Mouse (Mus musculus) MEL (cell line): ENCODE data around the gene Flnb. TPM values are rescaled to one million over a fixed set of nuclear protein-coding genes. Genes with fewer than 3 reads are reported as not detected.

Experiments used
- DNase-seq: peaks from one replicate; pipeline ENCODE4 v3.0.0; 2011; ENCODE audit warnings: low read depth, low spot score
- H3K27ac ChIP-seq: 2 replicates; pipeline ENCODE4 v1.5.1; 2012; ENCODE audit warnings: low read depth, mild to moderate bottlenecking, control low read depth, low read length, moderate library complexity; ENCODE audit not compliant: control insufficient read depth
- H3K27me3 ChIP-seq, 2 experiments: fragments of 150-350 bp in 1 of 2; sonication (generic) in 1 of 2; 2 replicates each; pipeline ENCODE4 v1.6.1; 2012; ENCODE audit warnings: low read length in 2 of 2, mild to moderate bottlenecking in 2 of 2, improper control_type of control experiment in 1 of 2, moderate library complexity in 1 of 2; ENCODE audit not compliant: insufficient read depth in 2 of 2, control insufficient read depth in 1 of 2
- H3K36me3 ChIP-seq, 2 experiments: 2 replicates each; pipeline ENCODE4 v1.6.1; 2012 to 2014; ENCODE audit warnings: low read length in 2 of 2, improper control_type of control experiment in 1 of 2, inconsistent platforms in 1 of 2, mild to moderate bottlenecking in 1 of 2; ENCODE audit not compliant: insufficient read depth in 2 of 2, control insufficient read depth in 1 of 2
- H3K4me1 ChIP-seq, 2 experiments: fragments of 150-350 bp in 1 of 2; sonication (generic) in 1 of 2; 2 replicates each; pipeline ENCODE4 v1.6.1; 2012; ENCODE audit warnings: low read length in 2 of 2, improper control_type of control experiment in 1 of 2, mild to moderate bottlenecking in 1 of 2; ENCODE audit not compliant: insufficient read depth in 2 of 2, control insufficient read depth in 1 of 2
- H3K4me3 ChIP-seq, 2 experiments: fragments of 150-350 bp in 1 of 2; sonication (generic) in 1 of 2; 2 replicates each; pipeline ENCODE4 v1.5.1; 2012; ENCODE audit warnings: low read depth in 2 of 2, low read length in 2 of 2, mild to moderate bottlenecking in 2 of 2, moderate library complexity in 2 of 2, control low read depth in 1 of 2, improper control_type of control experiment in 1 of 2; ENCODE audit not compliant: control insufficient read depth in 1 of 2, insufficient read depth in 1 of 2
- H3K79me2 ChIP-seq: 2 replicates; pipeline ENCODE4 v1.6.1; 2012; ENCODE audit warnings: mild to moderate bottlenecking, low read length, moderate library complexity; ENCODE audit not compliant: control insufficient read depth, poor library complexity, insufficient read depth
- H3K9ac ChIP-seq: 2 replicates; pipeline ENCODE4 v1.6.1; 2012; ENCODE audit warnings: low read depth, mild to moderate bottlenecking, control low read depth, low read length, moderate library complexity; ENCODE audit not compliant: control insufficient read depth, poor library complexity, severe bottlenecking
- H3K9me3 ChIP-seq: fragments of 150-350 bp; sonication (generic); replicated peaks from 2 replicates; pipeline ENCODE4 v1.6.1; 2012; ENCODE audit warnings: mild to moderate bottlenecking, low read length, improper control_type of control experiment, moderate library complexity; ENCODE audit not compliant: insufficient read depth
- BHLHE40 ChIP-seq: IDR thresholded peaks from 2 replicates; pipeline ENCODE4 v1.6.1; 2012; ENCODE audit warnings: low read depth, mild to moderate bottlenecking, inconsistent platforms, low read length, improper control_type of control experiment, borderline replicate concordance
- CHD1 ChIP-seq: IDR thresholded peaks from 2 replicates; pipeline ENCODE4 v1.6.1; 2012; ENCODE audit warnings: low read depth, mild to moderate bottlenecking, inconsistent platforms, low read length, improper control_type of control experiment
- E2F4 ChIP-seq: IDR thresholded peaks from 2 replicates; pipeline ENCODE4 v1.6.1; 2011; ENCODE audit warnings: low read depth, low read length, improper control_type of control experiment, borderline replicate concordance
- EP300 ChIP-seq, 2 experiments: IDR thresholded peaks; 2 replicates each; pipeline ENCODE4 v1.6.1; 2011; ENCODE audit warnings: improper control_type of control experiment in 2 of 2, low read length in 2 of 2, low read depth in 1 of 2, mild to moderate bottlenecking in 1 of 2
- ETS1 ChIP-seq: IDR thresholded peaks from 2 replicates; pipeline ENCODE4 v1.6.1; 2012; ENCODE audit warnings: low read depth, mild to moderate bottlenecking, inconsistent platforms, low read length, improper control_type of control experiment, moderate library complexity
- GATA1 ChIP-seq: IDR thresholded peaks from 2 replicates; pipeline ENCODE4 v1.6.1; 2011; ENCODE audit warnings: low read depth, low read length, improper control_type of control experiment
- HCFC1 ChIP-seq: IDR thresholded peaks from 2 replicates; pipeline ENCODE4 v1.6.1; 2012; ENCODE audit warnings: low read depth, mild to moderate bottlenecking, inconsistent platforms, low read length, improper control_type of control experiment, moderate library complexity
- JUND ChIP-seq: IDR thresholded peaks from 2 replicates; pipeline ENCODE4 v1.6.1; 2011; ENCODE audit warnings: low read depth, mild to moderate bottlenecking, improper control_type of control experiment, low read length
- KAT2A ChIP-seq: conservative IDR thresholded peaks from 2 replicates; pipeline ENCODE4 v1.6.1; 2012; ENCODE audit warnings: low read depth, low read length, improper control_type of control experiment, inconsistent platforms
- MAFK ChIP-seq: IDR thresholded peaks from 2 replicates; pipeline ENCODE4 v1.6.1; 2011; ENCODE audit warnings: low read depth, mild to moderate bottlenecking, low read length, improper control_type of control experiment, borderline replicate concordance
- MAX ChIP-seq: IDR thresholded peaks from 2 replicates; pipeline ENCODE4 v1.6.1; 2011; ENCODE audit warnings: low read length, improper control_type of control experiment
- MAZ ChIP-seq: IDR thresholded peaks from 2 replicates; pipeline ENCODE4 v1.6.1; 2012; ENCODE audit warnings: low read depth, mild to moderate bottlenecking, inconsistent platforms, low read length, improper control_type of control experiment
- MEF2A ChIP-seq: IDR thresholded peaks from 2 replicates; pipeline ENCODE4 v1.6.1; 2014; ENCODE audit warnings: low read depth, mild to moderate bottlenecking, inconsistent platforms, low read length, improper control_type of control experiment; ENCODE audit not compliant: poor library complexity, insufficient replicate concordance, severe bottlenecking; ENCODE audit errors: extremely low read depth
- MYB ChIP-seq: IDR thresholded peaks from 2 replicates; pipeline ENCODE4 v1.6.1; 2011; ENCODE audit warnings: mild to moderate bottlenecking, low read depth, low read length, improper control_type of control experiment
- MYC ChIP-seq: IDR thresholded peaks from 2 replicates; pipeline ENCODE4 v1.6.1; 2011; ENCODE audit warnings: low read depth, mild to moderate bottlenecking, low read length, improper control_type of control experiment, moderate library complexity
- POLR2A ChIP-seq, 2 experiments: IDR thresholded peaks; 2 replicates each; pipeline ENCODE4 v1.6.1; 2011 to 2012; ENCODE audit warnings: low read length in 2 of 2, mild to moderate bottlenecking in 2 of 2, control low read depth in 1 of 2, improper control_type of control experiment in 1 of 2, low read depth in 1 of 2, moderate library complexity in 1 of 2; ENCODE audit not compliant: control insufficient read depth in 1 of 2, insufficient read depth in 1 of 2, poor library complexity in 1 of 2
- POLR2AphosphoS2 ChIP-seq: IDR thresholded peaks from 2 replicates; pipeline ENCODE4 v1.6.1; 2011; ENCODE audit warnings: low read length, improper control_type of control experiment
- POLR2AphosphoS5 ChIP-seq: IDR thresholded peaks from 2 replicates; pipeline ENCODE4 v1.6.1; 2012; ENCODE audit warnings: low read depth, borderline replicate concordance, mild to moderate bottlenecking, inconsistent platforms, low read length, moderate library complexity, mixed read lengths
- RAD21 ChIP-seq: IDR thresholded peaks from 2 replicates; pipeline ENCODE4 v1.6.1; 2011; ENCODE audit warnings: mild to moderate bottlenecking, low read depth, low read length, improper control_type of control experiment
- RCOR1 ChIP-seq: IDR thresholded peaks from 2 replicates; pipeline ENCODE4 v1.6.1; 2012; ENCODE audit warnings: low read depth, mild to moderate bottlenecking, inconsistent platforms, low read length, improper control_type of control experiment
- SIN3A ChIP-seq: IDR thresholded peaks from 2 replicates; pipeline ENCODE4 v1.6.1; 2012; ENCODE audit warnings: low read length, improper control_type of control experiment, inconsistent platforms
- TAL1 ChIP-seq: IDR thresholded peaks from 2 replicates; pipeline ENCODE4 v1.6.1; 2012; ENCODE audit warnings: mild to moderate bottlenecking, inconsistent platforms, low read length, moderate library complexity, mixed read lengths
- TBP ChIP-seq: IDR thresholded peaks from 2 replicates; pipeline ENCODE4 v1.8.0; 2011; ENCODE audit warnings: low read depth, low read length, improper control_type of control experiment
- TCF12 ChIP-seq: IDR thresholded peaks from 2 replicates; pipeline ENCODE4 v1.6.1; 2014; ENCODE audit warnings: low read depth, mild to moderate bottlenecking, inconsistent platforms, low read length, improper control_type of control experiment, moderate library complexity
- USF1 ChIP-seq: IDR thresholded peaks from 2 replicates; pipeline ENCODE4 v1.6.1; 2014; ENCODE audit warnings: low read depth, mild to moderate bottlenecking, inconsistent platforms, low read length, improper control_type of control experiment, moderate library complexity
- USF2 ChIP-seq, 2 experiments: IDR thresholded peaks; 2 replicates each; pipeline ENCODE4 v1.6.1; 2011 to 2012; ENCODE audit warnings: improper control_type of control experiment in 2 of 2, low read length in 2 of 2, borderline replicate concordance in 1 of 2, inconsistent platforms in 1 of 2, low read depth in 1 of 2, mild to moderate bottlenecking in 1 of 2; ENCODE audit not compliant: insufficient read depth in 1 of 2
- polyA plus RNA-seq, 2 experiments: library from polyadenylated mRNA; stranded (reverse) in 1 of 2; unstranded in 1 of 2; fragments of >175 nt in 1 of 2; fragments of >200 nt in 1 of 2; gene quantifications; 2 replicates each; pipeline versions ENCODE4 v1.2.1 to v1.2.4; 2012; ENCODE audit warnings: low replicate concordance in 2 of 2, low read depth in 1 of 2; ENCODE audit not compliant: insufficient read length in 2 of 2, insufficient read depth in 1 of 2, missing spikeins in 1 of 2
- total RNA-seq: library from RNA; depleted of rRNA; stranded (reverse); fragments of 300-350 nt; gene quantifications from 2 replicates; pipeline ENCODE4 v1.2.3, GENCODE M21; 2012

Gene Flnb
- total and polyA plus RNA-seq, 3 experiments: 1.0 to 3.1 TPM; not detected in 1

DNA sequence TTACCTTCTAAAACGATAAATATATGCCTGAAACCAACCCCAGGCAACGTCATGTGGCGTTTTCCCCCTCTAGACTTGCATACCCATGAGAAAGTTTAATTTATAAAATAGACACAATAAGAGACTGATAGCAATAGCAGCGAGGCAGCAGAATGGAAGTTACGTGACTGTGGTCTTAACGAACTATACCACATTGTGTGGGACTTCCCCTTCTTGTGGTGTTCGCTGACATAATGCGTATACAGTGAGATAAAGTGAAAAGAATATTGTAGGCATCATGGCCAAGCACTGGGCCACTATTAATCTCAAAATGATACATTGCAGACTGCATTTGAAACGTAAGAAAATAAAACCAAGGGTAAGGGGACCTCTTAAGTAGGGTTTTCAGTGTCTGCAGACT is 72.1 kb downstream of the Flnb start:
- Histone ChIP-seq H3K4me1 (peaks cover 35 to 43% of the 10 kb centered on the region in 2 experiments), H3K27ac (peak overlapping the region; percentile 87), H3K79me2 (no peaks in the 10 kb centered on the region), H3K36me3 (peaks cover 0 to 42% of the 10 kb centered on the region in 2 experiments; a peak in 2 of 4 replicates), H3K9me3 (no peaks in the 10 kb centered on the region), H3K9ac (peak overlapping the region; percentile 56), H3K4me3 (peak overlapping the region; percentile 30 to 33), H3K27me3 (no peaks in the 10 kb centered on the region)
- peak; percentile 64; the same call in 1 of the 2 replicates for TF ChIP-seq BHLHE40
- no peak for TF ChIP-seq MAFK
- peak; percentile 45; the same call in 1 of the 2 replicates for TF ChIP-seq MAX
- TF ChIP-seq EP300 (IDR thresholded peaks at IDR 0.05; ENCODE audit: low read depth in 1 of 2, low read length in 2 of 2): peak; percentile 90 to 94
- TF ChIP-seq TBP: peak; percentile 48; the same call in 1 of the 2 replicates
- TF ChIP-seq RCOR1: peak; percentile 87
- peak; percentile 73 for TF ChIP-seq TCF12
- peak; percentile 81 for TF ChIP-seq MYC
- peak; percentile 79; the same call in 1 of the 2 replicates for TF ChIP-seq MYB
- TF ChIP-seq JUND: no peak
- no peak for TF ChIP-seq POLR2AphosphoS5
- TF ChIP-seq RAD21: no peak
- peak; percentile 98 for TF ChIP-seq ETS1
- TF ChIP-seq TAL1: peak; percentile 74
- TF ChIP-seq KAT2A: no peak
- 0 out of 2 replicates have a peak, but pooled peaks have one; percentile 15 for TF ChIP-seq HCFC1
- peak; percentile 80 for TF ChIP-seq GATA1
- peak; percentile 63 for TF ChIP-seq SIN3A
- peak; percentile 91 for DNase-seq

DNA sequence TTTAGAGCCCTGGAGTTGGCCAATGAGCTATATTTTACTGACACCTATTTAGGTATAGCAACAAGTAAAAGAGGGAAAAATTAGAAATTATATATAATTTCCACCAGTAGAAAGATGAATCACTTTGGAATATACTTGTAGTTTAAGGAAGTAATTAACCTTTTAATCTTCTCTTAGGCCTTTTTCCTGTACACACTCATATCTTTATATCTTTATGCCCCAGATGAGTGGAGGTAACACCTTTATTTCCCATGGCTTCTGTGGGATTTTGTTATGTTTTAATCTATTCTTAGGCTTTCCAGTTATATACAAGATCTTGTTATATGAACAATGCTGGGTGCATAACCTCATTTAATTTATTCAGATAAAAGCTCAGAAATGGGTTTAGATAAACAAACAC is 73.6 kb downstream of the Flnb start:
- TF ChIP-seq JUND (no peak), MAZ (no peak), TCF12 (peak; percentile 77), EP300 (IDR thresholded peaks at IDR 0.05; ENCODE audit: low read depth in 1 of 2, low read length in 2 of 2) (peak; percentile 73 to 84), GATA1 (peak; percentile 70), E2F4 (no peak), RCOR1 (0 out of 2 replicates have a peak, but pooled peaks have one; percentile 7), KAT2A (no peak), POLR2A (IDR thresholded peaks at IDR 0.05; ENCODE audit: control insufficient read depth in 1 of 2, insufficient read depth in 1 of 2, low read depth in 1 of 2, low read length in 2 of 2, poor library complexity in 1 of 2) (no peak), RAD21 (no peak), USF2 (IDR thresholded peaks at IDR 0.05; ENCODE audit: borderline replicate concordance in 1 of 2, insufficient read depth in 1 of 2, low read depth in 1 of 2, low read length in 2 of 2) (no peak), POLR2AphosphoS5 (no peak), MAX (no peak), ETS1 (peak; percentile 72), BHLHE40 (no peak), TAL1 (peak; percentile 43), MYC (no peak), POLR2AphosphoS2 (no peak), CHD1 (no peak), USF1 (no peak), MEF2A (no peak)
- no peak overlapping the region for H3K4me3 ChIP-seq

More for the DNA sequence above, 73.6 kb downstream of the Flnb start:
- Histone ChIP-seq H3K79me2 (no peaks in the 10 kb centered on the region), H3K9ac (no peak overlapping the region), H3K36me3 (peaks cover 0 to 42% of the 10 kb centered on the region in 2 experiments; a peak in 2 of 4 replicates), H3K4me1 (peaks cover 35 to 38% of the 10 kb centered on the region in 2 experiments), H3K27me3 (no peaks in the 10 kb centered on the region), H3K9me3 (no peaks in the 10 kb centered on the region), H3K27ac (peak overlapping the region; percentile 50; the same call in 1 of the 2 replicates)
- peak; percentile 32 for DNase-seq
